Mouse (Mus musculus) E14TG2a.4 (cell line): ENCODE results near the gene Slc1a7.

Experiments
- H3K27me3 ChIP-seq: 2 replicates; pipeline ENCODE4 v1.6.1; 2014; ENCODE audit warnings: low read length, control low read depth; ENCODE audit not compliant: insufficient read depth
- H3K36me3 ChIP-seq: 2 replicates; pipeline ENCODE4 v1.6.1; 2014; ENCODE audit warnings: low read length, control low read depth; ENCODE audit not compliant: insufficient read depth
- H3K4me1 ChIP-seq: replicated peaks from 2 replicates; pipeline ENCODE4 v1.6.1; 2014; ENCODE audit warnings: low read depth, low read length, control low read depth
- H3K4me3 ChIP-seq: replicated peaks from 2 replicates; pipeline ENCODE4 v1.5.1; 2014; ENCODE audit warnings: mild to moderate bottlenecking, low read length
- H3K9me3 ChIP-seq: 2 replicates; pipeline ENCODE4 v1.6.1; 2014; ENCODE audit warnings: low read length, control low read depth
- CTCF ChIP-seq: conservative IDR thresholded peaks from 2 replicates; pipeline ENCODE4 v1.5.1; 2014; ENCODE audit warnings: low read length
- NANOG ChIP-seq: IDR thresholded peaks from 2 replicates; pipeline ENCODE4 v1.6.1; 2014; ENCODE audit warnings: borderline replicate concordance, low read length, mixed read lengths
- POU5F1 ChIP-seq: IDR thresholded peaks from 2 replicates; pipeline ENCODE4 v1.6.1; 2014; ENCODE audit warnings: low read length, borderline replicate concordance

Gene Slc1a7

GRCm38 (mm10) chr4:108018961-108019921, 51.1 kb downstream of the Slc1a7 start:
- TF ChIP-seq NANOG (no peak), CTCF (no peak), POU5F1 (no peak)
- no peaks in the 10 kb centered on the region for H3K9me3 ChIP-seq
- H3K4me3 ChIP-seq, result no peak overlapping the region
- H3K36me3 ChIP-seq, result no peaks in the 10 kb centered on the region
- H3K4me1 ChIP-seq, result peaks cover 23% of the 10 kb centered on the region
- H3K27me3 ChIP-seq, result peaks cover 10% of the 10 kb centered on the region; the same call in 1 of the 2 replicates

DNA sequence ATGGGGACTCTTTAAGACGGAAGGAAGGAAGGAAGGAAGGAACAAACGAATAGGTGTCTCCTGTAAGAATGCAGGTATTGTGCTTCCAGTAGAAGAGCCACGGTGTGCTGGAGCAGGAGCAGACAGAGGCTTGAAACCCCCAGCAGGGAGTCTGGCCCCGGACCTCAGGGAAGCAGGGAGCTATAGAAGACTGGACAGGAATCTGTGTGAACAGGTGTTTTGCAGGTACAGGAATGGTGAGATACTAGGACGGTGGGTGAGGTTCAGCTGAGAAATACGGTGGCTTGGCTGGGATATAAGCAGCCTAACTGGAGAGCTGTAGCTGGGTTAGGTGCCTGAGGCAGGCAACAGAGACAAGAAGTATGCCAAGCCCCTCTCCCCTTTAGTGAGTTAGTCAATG, 52.0 kb downstream of the Slc1a7 start:
- Histone ChIP-seq H3K9me3 (no peaks in the 10 kb centered on the region), H3K36me3 (no peaks in the 10 kb centered on the region), H3K27me3 (peaks cover 12% of the 10 kb centered on the region; the same call in 1 of the 2 replicates), H3K4me3 (no peak overlapping the region), H3K4me1 (peaks cover 27% of the 10 kb centered on the region)
- TF ChIP-seq POU5F1 (no peak), CTCF (no peak), NANOG (no peak)

DNA sequence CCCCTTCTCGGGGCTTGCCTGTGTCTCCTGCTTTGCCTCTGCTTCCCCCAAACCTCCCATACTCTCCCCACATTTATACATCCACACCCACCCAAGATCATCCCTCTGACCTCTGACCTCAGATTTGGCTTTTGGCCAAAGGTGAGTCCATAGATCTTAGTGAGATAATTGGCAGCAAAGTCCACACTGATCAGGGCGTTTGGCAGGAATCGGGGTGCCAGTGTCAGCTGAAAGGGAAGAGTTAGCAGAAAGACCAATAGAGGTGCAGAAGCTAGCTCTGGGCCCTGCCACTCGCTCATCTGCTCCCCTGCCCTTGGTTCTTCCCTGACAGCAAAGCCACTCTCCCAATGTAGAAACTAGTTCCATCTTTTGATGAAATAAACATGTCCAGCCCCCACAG, 55.1 kb downstream of the Slc1a7 start:
- no peaks in the 10 kb centered on the region for H3K9me3 ChIP-seq
- no peak for TF ChIP-seq POU5F1
- TF ChIP-seq CTCF, result no peak
- TF ChIP-seq NANOG, result no peak
- H3K4me3 ChIP-seq, result no peak overlapping the region
- H3K36me3 ChIP-seq, result no peaks in the 10 kb centered on the region
- H3K4me1 ChIP-seq, result peaks cover 39% of the 10 kb centered on the region
- peaks cover 30% of the 10 kb centered on the region for H3K27me3 ChIP-seq

GRCm38 (mm10) chr4:108024641-108025040, 56.5 kb downstream of the Slc1a7 start:
- no peaks in the 10 kb centered on the region for H3K36me3 ChIP-seq
- no peak overlapping the region for H3K4me3 ChIP-seq
- TF ChIP-seq CTCF (no peak), POU5F1 (no peak), NANOG (no peak)
- H3K27me3 ChIP-seq, result peaks cover 44% of the 10 kb centered on the region
- no peaks in the 10 kb centered on the region for H3K9me3 ChIP-seq
- peaks cover 37% of the 10 kb centered on the region for H3K4me1 ChIP-seq

DNA sequence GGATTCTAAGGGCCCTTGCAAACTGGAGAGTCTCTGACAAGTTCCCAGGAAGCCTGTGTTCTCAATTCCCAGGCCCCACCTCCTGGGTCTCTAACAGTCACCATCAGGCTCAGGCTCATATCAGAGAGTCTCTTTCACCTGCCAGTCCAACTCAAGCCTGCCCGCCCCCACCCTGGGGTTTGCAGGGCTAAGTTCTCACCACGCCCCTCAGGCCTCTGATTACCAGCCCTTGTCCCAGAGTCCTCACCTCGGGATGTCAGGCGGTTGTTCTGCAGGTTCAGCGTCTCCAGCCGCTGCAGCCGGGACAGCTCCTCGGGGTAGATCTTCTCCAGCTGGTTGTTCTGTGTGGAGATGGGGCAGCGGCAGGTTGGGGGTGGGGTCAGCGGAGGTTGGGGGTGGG, 57.1 kb downstream of the Slc1a7 start:
- Histone ChIP-seq H3K4me1 (peaks cover 38% of the 10 kb centered on the region), H3K9me3 (no peaks in the 10 kb centered on the region), H3K4me3 (peak overlapping the region; percentile 43), H3K36me3 (no peaks in the 10 kb centered on the region), H3K27me3 (peaks cover 50% of the 10 kb centered on the region)
- TF ChIP-seq CTCF (no peak), POU5F1 (no peak), NANOG (no peak)

GRCm38 (mm10) chr4:108026193-108026592, 58.1 kb downstream of the Slc1a7 start:
- Histone ChIP-seq H3K4me1 (peaks cover 45% of the 10 kb centered on the region), H3K27me3 (peaks cover 59% of the 10 kb centered on the region), H3K36me3 (no peaks in the 10 kb centered on the region), H3K4me3 (no peak overlapping the region), H3K9me3 (no peaks in the 10 kb centered on the region)
- TF ChIP-seq POU5F1 (no peak), NANOG (no peak), CTCF (no peak)

DNA sequence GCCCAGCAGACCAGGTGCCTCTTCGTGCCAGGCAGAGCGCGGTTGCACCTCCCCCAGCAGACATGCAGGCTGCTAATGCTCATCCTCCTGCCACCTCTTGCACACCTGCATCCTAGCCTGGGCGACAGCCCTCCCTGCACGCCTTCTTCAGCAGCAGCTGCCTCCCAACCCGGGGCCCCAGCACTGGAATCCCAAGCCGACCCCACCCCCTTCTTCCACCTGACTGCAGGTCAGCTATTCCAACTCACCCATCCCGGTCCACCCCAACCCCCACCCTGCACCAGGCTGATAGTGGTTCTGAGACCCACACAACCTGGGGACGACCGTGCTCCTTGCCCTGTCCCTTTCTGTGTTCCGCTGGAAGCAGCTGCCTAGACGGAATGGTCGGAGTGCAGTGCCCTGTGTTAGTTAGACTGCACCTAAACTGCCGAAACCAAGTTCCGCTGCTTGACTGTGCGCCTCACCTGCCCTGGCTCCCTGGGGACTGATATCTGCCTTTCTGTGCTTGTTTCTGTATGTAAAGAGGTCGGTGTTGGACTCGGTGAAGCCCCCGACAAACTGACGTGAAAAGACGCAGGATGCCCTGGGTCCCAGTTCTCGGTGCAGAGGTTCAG, 62.9 kb downstream of the Slc1a7 start:
- Histone ChIP-seq H3K4me3 (peak overlapping the region; percentile 84), H3K36me3 (no peaks in the 10 kb centered on the region), H3K27me3 (peaks cover 88% of the 10 kb centered on the region), H3K4me1 (peaks cover 28% of the 10 kb centered on the region), H3K9me3 (no peaks in the 10 kb centered on the region)
- TF ChIP-seq POU5F1 (no peak), CTCF (no peak), NANOG (no peak)

GRCm38 (mm10) chr4:108031502-108032351, 63.6 kb downstream of the Slc1a7 start:
- Histone ChIP-seq H3K4me1 (peaks cover 21% of the 10 kb centered on the region), H3K27me3 (peaks cover 84% of the 10 kb centered on the region), H3K9me3 (no peaks in the 10 kb centered on the region), H3K36me3 (no peaks in the 10 kb centered on the region), H3K4me3 (peak overlapping the region; percentile 84)
- TF ChIP-seq POU5F1, result no peak
- TF ChIP-seq CTCF, result no peak
- TF ChIP-seq NANOG, result no peak
